Mouse (Mus musculus) megakaryocyte, adult 5-6 weeks (primary cell): ENCODE measurements around the gene Fbxo8. TPM values are rescaled to one million over a fixed set of nuclear protein-coding genes. Genes with fewer than 3 reads are reported as not detected.
A peak's percentile ranks its signal among the peaks of the same experiment; 100 is the strongest.

ENCODE experiments used
- ATAC-seq: 2 replicates; pipeline ENCODE4 v1.8.0; 2016; ENCODE audit warnings: mild to moderate bottlenecking, inconsistent platforms; ENCODE audit not compliant: poor library complexity, severe bottlenecking
- total RNA-seq, 2 experiments: library from RNA; stranded (forward) in 1 of 2; stranded (reverse) in 1 of 2; fragments of 153-499, 151-499 nt in 1 of 2; fragments of 221-1000, 200-1000 nt in 1 of 2; gene quantifications; 2 replicates each; pipeline versions ENCODE4 v1.2.3 to v1.2.4; 2015 to 2017

The Fbxo8 gene
- total RNA-seq, 2 experiments from 2014 or later = 7.2 to 34.8 TPM

DNA sequence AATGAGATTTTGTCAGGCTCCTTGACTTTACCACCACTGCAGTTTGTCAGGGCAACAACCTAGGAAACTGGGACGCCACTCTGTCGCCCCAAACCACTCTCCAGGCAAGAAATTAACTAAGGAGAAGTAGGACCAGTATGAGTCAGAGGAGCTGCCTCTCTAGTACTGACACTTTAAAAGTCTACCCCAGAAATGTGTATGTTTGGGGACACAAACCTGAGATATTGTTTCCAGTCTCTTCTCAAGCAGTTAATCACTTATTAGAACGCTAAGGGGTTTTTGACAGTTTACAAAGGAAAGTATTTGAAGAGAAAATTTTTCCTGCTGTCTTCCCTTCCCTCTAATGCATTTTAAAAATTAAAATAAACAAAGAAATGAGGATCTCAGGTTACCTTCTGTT, 55.6 kb downstream of the Fbxo8 start:
- no peak for ATAC-seq

DNA sequence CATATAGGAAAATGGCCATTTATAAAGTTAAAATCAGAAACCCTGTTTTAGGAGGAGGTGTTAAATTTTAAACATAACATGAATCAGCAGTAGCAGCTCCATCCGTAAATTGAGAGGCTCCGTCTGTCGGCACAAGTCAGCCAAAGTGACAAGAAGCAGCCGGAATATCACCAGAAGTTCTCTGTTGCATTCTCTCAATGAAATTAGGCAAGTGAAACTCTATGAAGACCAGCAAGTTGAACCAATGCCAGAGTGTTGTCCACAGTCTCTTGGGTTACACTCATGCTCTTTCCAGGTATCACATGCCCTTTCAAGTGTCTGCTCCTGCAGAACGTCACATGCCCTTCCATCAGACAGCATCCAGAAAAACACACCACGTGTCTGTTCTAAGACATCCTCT, 60.8 kb downstream of the Fbxo8 start:
- ATAC-seq = no peak

DNA sequence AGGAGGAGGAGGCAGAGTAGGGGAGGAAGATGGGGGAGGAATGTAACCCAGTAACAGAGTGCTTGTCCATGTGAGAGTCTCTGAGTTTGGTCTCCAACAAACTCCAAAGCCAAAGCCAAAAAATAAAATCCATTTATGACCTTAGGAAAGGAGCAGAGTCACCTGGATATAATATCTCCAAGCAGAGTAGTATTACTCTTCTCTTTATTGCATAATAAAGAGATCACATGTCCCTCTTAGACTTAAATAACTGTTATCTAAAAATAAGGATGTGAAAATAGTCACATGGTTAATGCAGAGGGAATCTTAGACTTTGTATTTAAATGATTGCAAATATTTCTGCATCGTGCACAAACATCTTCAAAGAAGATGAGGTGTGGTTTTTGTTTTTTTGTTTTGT, 63.3 kb downstream of the Fbxo8 start:
- peak; percentile 59 for ATAC-seq

DNA sequence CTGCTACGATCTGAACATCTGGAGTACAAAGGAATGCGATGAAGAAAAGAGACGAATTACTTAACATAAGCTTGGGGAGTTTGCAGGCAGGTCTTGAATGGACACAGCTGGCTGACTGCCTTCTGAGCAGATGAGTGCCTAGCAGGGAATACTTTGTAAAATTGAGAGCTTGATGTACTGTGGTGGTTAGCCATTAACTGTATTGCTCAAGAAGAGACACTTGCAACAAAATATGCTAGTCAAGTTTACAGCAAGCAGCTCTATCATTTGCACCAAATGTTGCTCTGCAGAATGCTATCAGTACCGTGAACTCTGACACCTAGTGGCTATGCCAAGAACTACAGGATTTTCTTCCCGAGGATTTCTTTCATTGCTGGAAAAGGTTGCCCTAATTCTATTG, 64.1 kb downstream of the Fbxo8 start:
- peak; percentile 69 for ATAC-seq

DNA sequence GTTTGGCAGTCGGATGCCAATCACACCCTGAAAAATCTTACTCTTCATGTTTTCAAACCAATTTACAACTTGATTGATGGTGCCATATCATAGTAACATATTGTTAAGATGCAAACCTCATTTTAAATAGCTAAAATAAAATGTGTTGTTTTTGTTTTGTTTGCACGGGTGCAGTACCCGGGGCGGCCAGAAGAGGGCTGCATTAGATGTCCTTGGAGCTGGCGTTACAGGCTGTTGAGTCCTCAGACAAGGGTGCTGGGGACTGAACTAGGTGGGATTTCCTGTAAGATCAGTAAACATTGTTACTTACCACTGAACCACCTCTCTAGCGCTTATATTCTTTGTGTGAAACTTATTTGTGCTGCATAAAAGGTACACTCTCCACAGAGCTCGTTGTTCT, 65.4 kb downstream of the Fbxo8 start:
- ATAC-seq = peak; percentile 73

DNA sequence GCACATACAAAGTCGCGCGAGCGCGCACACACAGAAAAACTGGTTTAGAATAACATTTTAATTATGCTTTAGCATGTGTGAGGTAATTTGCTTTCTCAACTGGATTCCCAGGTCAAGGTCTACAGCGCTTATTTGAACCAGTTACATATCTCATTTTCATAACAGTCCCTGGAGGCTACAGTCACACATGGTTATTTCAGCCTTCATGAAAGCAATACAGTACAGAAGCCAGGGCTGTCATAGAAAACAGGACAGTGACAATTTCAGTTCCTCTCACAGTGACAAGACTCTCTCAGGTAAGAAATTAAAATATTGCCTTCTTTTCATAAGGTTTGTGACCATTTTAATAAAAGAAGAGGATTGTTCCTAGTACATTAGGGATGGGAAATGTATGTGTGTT, 66.4 kb downstream of the Fbxo8 start:
- ATAC-seq = no peak

DNA sequence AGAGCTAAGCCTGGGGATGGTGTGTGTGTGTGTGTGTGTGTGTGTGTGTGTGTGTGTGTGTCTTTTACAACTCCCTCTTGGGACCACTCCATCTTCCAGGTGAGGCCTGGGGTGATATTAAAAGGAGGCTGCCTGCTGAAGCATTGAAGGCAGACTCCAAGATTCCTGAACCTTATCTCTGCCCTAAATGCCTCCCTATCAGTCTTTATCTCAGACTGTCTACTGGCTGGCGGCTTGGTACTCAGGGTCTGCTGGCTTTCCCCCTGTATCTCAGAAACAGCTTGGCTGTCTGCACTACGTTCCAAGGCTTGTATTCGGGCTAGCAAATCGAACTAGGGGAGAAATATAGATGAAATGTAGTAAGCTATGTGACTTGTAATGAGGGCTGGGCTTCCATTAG, 68.2 kb downstream of the Fbxo8 start:
- no peak for ATAC-seq

DNA sequence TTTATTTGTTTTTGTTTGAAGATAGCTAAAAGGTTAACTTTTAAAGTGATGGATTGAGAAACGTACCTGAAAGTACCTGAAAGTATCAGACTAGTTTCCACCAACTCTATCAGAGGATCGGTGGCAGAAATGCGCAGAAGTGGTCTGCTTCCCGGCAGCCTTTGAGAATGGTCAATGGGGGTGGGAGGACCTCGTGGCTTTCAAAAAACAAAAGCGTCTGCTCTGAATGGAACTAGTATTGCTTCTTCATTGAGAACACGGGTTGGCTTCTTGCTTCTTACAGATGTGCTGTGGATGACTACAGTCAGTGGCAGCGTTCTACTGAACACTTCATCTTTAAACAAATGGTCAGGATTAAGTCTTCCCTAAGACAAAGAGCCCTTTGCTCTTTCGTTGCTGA, 68.7 kb downstream of the Fbxo8 start:
- no peak for ATAC-seq

DNA sequence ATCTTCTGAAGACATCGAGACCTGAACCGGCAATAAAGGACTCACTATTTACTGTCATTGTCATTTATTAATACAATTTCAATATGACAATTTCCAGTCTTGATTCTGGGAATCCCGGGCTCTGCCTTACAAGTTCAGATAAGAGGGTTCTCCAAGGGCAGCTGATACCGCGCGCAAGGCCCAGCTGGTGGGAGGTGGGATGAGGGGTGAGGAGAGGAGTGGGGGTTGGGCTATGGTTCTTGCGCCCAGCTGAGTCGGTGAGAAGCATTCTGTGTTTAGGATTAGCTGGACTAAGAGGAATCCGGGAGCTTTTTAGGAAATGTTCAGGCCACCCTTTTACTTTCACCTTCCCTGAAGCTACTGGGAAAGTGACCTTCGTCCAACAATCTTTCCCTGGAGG, 69.8 kb downstream of the Fbxo8 start:
- no peak for ATAC-seq

DNA sequence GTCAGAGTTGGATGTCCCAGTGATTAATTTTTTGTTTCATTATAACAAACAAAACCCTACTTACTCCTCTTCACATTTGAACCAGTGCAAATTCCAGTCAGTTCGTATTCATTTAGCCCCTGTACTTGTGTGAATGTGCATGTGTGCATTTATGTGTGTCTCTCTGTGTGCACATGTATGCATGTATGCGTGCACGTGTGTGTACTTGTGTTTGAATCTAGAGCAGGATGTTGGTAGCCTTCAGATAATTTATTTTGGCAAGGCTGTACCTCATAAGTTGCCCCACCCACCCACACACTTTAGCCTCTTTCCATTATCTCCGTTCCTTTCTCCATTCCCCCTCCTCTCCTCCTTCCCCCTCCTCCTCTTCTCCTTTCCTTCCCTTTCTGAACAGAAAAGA, 70.2 kb downstream of the Fbxo8 start:
- no peak for ATAC-seq

DNA sequence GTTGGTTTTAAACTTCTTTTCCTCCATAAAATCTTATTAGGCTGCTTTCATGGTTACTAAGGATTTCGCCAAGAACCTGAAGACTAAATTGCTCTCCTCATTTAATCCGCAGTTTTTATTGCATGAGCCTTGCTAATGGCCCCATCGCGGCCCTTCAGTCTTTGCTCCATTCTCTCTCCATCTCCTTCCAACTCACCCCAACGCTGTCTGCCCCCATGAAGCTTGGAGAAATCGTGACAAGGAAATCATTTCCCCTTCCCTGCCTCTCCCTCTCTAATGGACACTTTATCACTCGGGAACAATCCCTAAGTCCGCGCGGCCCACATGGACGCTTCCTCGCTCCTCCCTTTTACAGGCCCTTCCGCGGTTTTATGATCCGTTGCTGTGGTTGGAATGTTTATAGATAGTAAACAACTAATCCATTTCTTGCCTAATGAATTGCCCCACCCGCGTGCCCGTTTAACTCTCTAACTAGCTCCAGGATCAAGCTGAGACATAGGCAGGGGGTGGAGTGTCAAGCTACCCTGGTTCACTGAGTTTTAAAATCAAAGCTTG, 71.7 kb downstream of the Fbxo8 start:
- no peak for ATAC-seq

DNA sequence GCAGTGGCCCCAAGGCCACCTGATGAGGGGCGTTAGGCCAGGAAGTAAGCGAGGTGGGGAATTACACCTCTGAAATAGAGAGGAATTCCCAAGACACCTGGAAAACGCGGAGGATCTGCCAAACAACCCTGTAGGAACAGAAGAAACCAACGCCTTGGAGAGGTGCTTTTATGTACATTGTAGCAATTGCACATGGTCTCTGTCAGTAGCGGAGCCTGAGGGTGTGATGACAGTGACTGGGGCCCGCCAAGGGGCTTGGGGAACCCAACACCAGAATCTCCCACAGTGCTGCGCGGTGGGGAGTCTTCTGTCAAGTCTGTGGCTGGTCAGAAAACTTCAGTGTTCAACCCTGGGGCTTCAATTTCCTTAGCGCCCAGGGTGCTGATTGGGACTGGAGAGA, 72.5 kb downstream of the Fbxo8 start:
- ATAC-seq = no peak

DNA sequence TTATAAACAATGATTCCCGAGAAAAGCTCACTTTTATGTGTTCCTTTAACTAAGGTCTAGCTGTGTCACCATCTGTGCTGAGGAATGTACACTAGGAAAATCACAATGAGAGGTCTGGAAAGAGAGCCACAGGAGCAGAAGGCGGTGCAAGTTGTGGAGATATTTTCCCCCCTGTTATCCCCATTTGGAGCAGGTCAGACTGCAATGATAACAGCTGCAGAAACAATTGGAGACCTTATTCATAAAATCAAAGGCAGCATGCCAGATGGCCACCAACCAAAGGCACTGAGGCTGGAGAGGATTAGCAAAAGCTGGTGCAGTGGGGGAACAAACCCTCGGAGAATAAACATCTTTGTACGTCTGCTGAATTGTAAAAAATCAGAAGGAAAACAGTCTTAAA, 78.3 kb downstream of the Fbxo8 start:
- ATAC-seq = no peak

DNA sequence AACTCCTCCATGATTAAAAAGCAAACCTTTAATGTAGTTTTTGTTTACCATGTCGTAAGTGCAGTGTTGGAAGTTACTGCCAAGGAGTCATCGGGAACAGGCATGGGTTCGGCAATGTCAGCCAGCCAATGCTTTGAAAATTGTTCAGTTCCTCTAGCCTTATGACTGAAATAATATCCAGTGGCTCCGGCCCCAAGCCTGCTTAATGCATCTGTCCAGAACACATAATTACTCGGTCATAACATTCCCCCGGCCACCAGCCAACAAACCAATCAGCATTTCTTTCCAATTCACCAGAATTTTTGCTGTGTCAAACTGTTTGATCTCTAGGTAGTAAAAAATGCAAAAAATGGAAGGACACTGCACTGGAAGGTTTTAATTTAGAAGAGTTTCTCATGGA, 88.4 kb downstream of the Fbxo8 start:
- ATAC-seq = no peak

Other genes with a start within 250 kb of the Fbxo8 start
- 34.7 and 36.2 TPM in 2 replicates for gene Cep44, start within 50 bp of the Fbxo8 start, total RNA-seq (2015)
- 28.7 and 38.5 TPM in 2 replicates for gene Cep44, start within 50 bp of the Fbxo8 start, total RNA-seq (2017)